Mouse (Mus musculus) right cerebral cortex, adult 2 months (tissue): ENCODE measurements around the gene Gm10135.
"Not testable (repeated sequence)": the region's sequence is repeated elsewhere in the genome, so short reads cannot be mapped to it uniquely, and the experiment has no call there.

Experiments used
- DNase-seq, 2 experiments: peaks; one replicate each; pipeline ENCODE4 v3.0.0; 2021 to 2022; ENCODE audit warnings: low spot score in 2 of 2

The Gm10135 gene

DNA sequence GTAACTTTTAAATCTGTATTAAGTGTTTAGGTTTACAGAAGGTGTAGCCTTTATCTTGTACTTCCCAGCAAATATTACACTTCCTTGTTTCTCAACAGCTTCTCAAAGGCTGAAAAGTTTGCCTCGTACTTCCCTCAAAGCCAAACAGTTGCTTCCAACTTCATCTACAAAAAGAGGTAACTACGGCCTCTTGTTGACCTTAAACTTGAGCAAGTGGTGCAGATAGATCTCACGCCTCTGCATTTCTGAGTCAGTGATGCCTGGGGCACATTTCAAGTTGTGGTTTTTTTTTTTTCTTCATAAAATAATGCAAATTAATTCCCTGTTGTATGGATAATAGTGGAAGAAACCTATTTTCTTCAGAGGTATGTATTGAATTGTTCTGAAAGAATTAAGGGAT lies 8.8 kb downstream of the Gm10135 start:
- no peak for DNase-seq

- no peak for DNase-seq
Measured at GRCm38 (mm10) chr5:72960096-72960495, 14.4 kb downstream of the Gm10135 start.

DNA sequence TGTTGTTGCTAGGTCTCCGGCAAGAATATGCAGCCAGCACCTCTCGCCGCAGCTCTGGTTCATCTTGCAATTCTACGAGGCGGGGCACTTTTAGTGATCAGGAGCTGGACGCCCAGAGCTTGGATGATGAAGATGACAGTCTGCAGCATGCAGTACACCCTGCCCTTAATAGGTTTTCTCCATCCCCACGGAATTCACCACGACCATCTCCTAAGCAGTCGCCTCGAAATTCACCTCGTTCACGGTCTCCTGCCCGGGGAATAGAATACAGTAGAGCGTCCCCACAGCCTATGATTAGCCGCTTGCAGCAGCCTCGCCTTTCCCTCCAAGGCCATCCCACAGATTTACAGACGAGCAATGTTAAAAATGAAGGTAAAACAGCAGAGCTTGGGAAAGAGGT lies 17.2 kb downstream of the Gm10135 start:
- no peak for DNase-seq

DNA sequence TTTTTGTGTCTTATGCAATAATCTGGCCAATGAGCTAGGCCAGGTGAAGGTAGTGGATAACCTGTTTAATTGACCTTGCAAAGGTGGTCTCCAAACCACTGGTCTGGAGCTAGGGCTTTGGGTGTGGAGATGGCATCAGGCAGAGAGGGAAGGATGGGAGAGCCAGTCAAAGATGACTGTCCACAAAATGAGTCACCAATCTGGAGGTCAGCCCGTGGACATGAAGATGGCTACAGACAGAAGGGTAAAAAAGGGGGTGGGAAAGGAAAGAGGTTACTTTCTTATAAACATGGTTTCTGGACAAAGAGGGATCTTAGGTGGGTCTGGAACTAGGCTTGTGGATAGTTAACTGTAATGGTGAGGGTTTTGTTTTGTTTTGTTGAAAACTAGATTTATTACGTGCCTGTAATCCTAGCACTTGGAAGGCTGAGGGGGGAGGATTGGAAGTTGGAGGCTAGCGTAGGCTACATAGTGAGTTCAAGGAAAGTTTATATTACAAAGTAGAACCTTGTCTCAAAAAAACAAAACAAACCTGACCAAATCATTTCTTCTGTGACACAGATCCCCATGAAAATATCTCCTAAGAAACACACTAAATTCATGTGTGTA lies 20.4 kb downstream of the Gm10135 start:
- DNase-seq = no peak

- no peak for DNase-seq
Measured at GRCm38 (mm10) chr5:72950252-72950651, 24.2 kb downstream of the Gm10135 start.

DNA sequence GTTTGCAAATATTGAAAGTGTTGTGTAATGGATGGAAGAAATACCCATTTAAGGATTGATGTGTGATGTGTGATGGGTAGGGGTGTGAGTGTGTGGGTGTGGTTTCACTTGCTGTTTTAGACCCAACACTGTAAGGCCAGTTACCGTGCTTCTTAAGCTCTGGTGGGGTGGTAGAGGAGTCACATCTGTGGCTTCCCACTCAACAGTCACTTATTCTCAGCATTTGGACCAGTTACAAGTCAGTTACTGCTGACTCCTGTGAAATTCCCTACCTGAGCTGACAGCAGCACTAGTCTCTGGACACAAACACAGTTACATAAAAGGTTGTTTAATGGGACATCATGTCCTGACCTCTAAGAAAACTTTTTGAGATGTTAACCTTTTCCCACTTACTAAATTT lies 26.4 kb downstream of the Gm10135 start:
- DNase-seq = peak in 1 of 2 experiments; percentile 25

DNA sequence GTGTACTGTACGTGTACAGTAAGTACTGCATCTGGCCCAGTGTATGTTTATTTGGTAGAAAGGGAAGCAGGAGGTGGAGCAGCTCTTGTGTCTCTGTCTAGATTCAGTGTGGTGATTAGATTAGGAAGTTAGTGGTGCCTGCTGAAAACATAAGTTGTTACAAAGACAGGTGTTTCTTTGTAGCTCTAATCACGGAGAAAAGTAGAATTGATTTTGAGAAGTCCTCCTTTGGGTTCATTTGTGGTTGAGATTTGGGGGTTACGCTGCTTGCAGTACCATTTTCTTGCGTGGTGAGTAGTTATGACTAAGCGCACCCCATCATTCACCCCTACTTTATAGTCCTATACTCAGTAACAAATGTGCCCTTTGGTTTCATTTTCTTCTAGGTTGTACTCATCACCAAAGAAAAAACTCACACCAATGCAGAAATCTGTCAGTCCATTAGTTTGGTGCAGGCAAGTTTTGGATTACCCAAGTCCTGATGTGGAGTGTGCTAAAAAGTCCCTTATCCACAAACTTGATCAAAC lies 33.5 kb downstream of the Gm10135 start:
- DNase-seq = no peak

DNA sequence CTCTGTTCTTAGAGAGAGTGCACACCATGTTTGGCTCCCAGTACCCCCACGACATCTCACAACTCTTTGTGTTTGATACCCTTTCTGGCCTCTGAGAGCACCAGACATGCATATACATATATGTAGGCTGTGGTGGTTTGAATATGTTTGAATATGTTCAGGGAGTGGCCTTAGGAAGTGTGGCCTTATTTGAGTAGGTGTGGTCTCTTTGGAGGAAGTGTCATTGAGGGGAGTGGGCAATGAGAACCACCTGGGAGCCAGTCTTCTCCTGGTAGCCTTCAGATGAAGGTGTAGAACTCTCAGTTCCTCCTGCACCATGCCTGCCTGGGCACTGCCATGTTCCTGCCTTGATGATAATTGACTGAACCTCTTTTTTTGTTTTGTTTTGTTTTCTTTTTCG lies 35.2 kb downstream of the Gm10135 start:
- DNase-seq = no peak

DNA sequence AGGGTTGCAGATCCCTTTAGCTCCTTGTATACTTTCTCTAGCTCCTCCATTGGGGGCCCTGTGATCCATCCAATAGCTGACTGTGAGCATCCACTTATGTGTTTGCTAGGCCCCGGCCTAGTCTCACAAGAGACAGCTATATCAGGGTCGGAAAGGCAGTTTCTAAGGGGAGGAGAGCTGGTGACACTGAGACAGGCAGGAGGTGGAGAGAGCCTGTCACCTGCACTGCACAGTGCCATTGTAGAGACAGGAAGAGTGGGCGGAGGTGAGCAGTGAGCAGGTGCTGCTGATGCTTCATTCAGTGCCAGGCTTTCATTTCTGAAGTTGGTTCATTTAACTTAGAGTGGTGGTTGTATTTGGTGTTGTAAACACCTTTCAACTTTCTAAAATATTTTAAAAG lies 36.1 kb downstream of the Gm10135 start:
- not testable (repeated sequence) for DNase-seq

DNA sequence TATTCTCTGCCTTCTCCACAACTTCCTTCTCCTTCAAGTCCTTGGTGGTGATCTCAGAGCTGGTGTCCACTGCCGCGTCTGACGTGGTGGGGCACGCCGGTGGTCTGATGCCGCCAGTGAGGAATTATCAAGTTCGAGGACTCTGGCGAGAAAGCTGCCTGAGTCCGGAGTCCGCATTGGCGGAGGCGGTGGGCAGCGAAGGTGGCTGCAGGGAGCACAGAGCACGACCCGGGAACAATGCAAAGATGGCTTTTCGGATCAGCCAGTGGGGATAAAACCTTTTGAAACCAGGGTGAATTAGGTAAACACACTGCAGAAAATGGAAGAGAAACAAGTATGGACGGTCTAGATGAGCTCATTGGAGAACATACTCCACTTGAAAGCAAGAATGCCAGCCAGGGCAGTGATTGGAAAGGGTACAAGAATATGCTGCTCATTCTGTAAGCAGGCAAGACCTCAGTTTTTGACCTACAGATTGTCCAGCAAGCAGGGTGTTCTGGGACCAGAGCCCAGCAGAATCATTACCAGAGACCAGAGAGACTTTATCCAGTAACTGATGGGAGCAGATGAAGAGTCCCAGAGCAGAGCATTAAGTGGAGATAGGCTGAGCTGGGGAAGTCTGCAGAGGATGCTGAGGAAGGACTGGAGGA lies 41.4 kb downstream of the Gm10135 start:
- no peak for DNase-seq

DNA sequence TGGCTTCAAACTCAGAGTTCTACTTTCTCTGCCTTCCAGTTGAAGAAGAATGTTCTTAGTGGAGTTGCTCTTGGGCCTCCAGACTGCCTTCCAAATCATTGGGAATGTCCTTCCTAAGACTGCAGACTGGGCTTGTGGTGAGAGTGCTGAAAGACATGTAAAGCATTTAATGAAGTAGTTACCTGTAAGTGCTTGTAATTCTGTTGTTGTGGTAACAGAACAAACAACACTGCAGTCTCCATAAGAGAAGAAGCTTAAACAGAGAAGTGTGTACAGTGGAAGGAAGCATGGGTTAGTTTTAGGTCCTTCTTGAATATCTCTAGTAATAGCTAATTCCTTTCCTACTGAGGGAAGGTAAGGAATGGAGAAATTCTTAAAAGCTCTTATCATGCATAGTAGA lies 47.4 kb downstream of the Gm10135 start:
- DNase-seq = no peak

DNA sequence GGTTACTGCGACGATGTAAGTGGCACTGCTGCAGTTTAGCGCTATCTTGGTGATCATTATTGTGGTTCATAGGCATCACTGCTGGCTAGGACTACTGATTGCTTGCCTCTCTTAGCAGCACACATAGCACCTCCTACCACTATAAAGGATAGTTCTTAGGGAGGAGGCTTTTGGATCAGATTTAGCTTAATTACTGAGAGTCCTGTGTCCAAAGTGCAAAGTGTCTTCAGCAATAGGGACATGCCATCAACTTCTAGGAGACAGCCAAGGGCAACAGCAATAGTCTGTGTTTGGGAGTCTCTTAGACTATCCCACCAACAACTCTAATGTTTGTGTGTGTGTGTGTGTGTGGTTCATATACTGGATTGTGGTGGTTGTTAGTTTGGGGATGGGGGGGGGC lies 51.7 kb downstream of the Gm10135 start:
- DNase-seq = no peak

GRCm38 (mm10) chr5:72921171-72921570 lies 53.3 kb downstream of the Gm10135 start:
- DNase-seq = no peak

- DNase-seq = no peak
Measured at GRCm38 (mm10) chr5:72920416-72920815, 54.1 kb downstream of the Gm10135 start.

DNA sequence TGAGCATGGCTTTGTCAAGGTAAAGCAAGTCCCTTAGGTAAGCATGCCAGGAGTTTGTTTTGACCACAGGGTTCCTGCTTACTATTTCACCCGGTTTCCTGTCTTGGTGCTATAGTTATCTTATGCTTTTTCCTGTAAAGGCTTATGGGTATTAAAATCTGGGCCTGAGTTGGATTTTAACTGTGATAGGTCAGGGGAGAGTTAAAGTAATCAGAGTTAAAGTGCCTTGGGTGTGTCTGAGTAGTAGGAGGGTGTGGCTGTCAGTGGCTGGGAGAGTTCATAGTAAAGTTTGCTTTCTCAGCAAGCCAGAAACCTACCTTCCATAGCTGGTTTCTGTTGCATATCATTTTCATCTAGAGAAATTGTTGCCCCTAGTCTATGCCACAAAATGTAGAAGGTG lies 57.7 kb downstream of the Gm10135 start:
- no peak for DNase-seq

- DNase-seq = no peak
Measured at GRCm38 (mm10) chr5:72916048-72916447, 58.5 kb downstream of the Gm10135 start.
